Mouse (Mus musculus) stomach, embryonic 16.5 days (tissue): ENCODE measurements around the gene Apol9a. TPM values are rescaled to one million over a fixed set of nuclear protein-coding genes. Genes with fewer than 3 reads are reported as not detected.

ENCODE experiments used
- ATAC-seq: fragments of 200-750 bp; cut with Nextera tagmentation; 2 replicates; pipeline ENCODE4 v1.8.0; 2017; ENCODE audit warnings: moderate number of reproducible peaks, moderate TSS enrichment; ENCODE audit not compliant: insufficient read depth, low FRiP score
- H3K27ac ChIP-seq: fragments of 300-500 bp; sonication (generic); 2 replicates; pipeline ENCODE4 v1.5.1; 2014; ENCODE audit warnings: low read length
- H3K27me3 ChIP-seq: fragments of 300-500 bp; sonication (generic); 2 replicates; pipeline ENCODE4 v1.6.1; 2014; ENCODE audit warnings: low read length, control low read depth, mixed read lengths; ENCODE audit not compliant: control insufficient read depth, insufficient read depth
- H3K36me3 ChIP-seq: fragments of 300-500 bp; sonication (generic); 2 replicates; pipeline ENCODE4 v1.6.1; 2014; ENCODE audit warnings: low read length; ENCODE audit not compliant: control insufficient read depth, insufficient read depth
- H3K4me1 ChIP-seq: fragments of 300-500 bp; sonication (generic); 2 replicates; pipeline ENCODE4 v1.6.1; 2014; ENCODE audit warnings: low read length, control low read depth, mixed read lengths; ENCODE audit not compliant: control insufficient read depth, insufficient read depth
- H3K4me2 ChIP-seq: fragments of 300-500 bp; sonication (generic); 2 replicates; pipeline ENCODE4 v1.6.1; 2014; ENCODE audit warnings: low read depth, low read length, mixed read lengths
- H3K4me3 ChIP-seq: fragments of 300-500 bp; sonication (generic); replicated peaks from 2 replicates; pipeline ENCODE4 v1.5.1; 2014; ENCODE audit warnings: mild to moderate bottlenecking, low read length
- H3K9ac ChIP-seq: fragments of 300-500 bp; sonication (generic); 2 replicates; pipeline ENCODE4 v1.6.1; 2014; ENCODE audit warnings: low read length
- H3K9me3 ChIP-seq: fragments of 300-500 bp; sonication (generic); replicated peaks from 2 replicates; pipeline ENCODE4 v1.6.1; 2016; ENCODE audit warnings: low read length, control low read depth; ENCODE audit not compliant: control insufficient read depth
- WGBS: fragments of 180-500 bp; shearing (Covaris S2); extraction: QIAGEN DNeasy Blood & Tissue Kit; methylation state at CpG from one replicate; pipeline ENCODE4 v1.1.7; 2014; 5-methylcytosine and 5-hydroxymethylcytosine counted together
- polyA plus RNA-seq: library from polyadenylated mRNA; unstranded; fragments of >200 nt; fragmentation: Nextera tagmentation; extraction: Ambion mirVana; gene quantifications from 2 replicates; pipeline ENCODE4 v1.2.1, GENCODE M21; 2015

Gene Apol9a
- polyA plus RNA-seq, 1 experiment from 2014 or later, result not detected

GRCm38 (mm10) chr15:77358320-77359040 lies 52.5 kb downstream of the Apol9a start:
- peak overlapping the region; percentile 54 for H3K27ac ChIP-seq
- WGBS, result 6% methylated on average over 26 of the region's 29 CpGs
- peak; percentile 86 for ATAC-seq

GRCm38 (mm10) chr15:77356248-77356810 lies 54.6 kb downstream of the Apol9a start:
- H3K36me3 ChIP-seq, result no peaks in the 10 kb centered on the region
- peak overlapping the region; percentile 27 for H3K4me2 ChIP-seq
- no peak for ATAC-seq
- no peaks in the 10 kb centered on the region for H3K9me3 ChIP-seq
- 12% methylated on average over 11 of the region's 11 CpGs for WGBS
- H3K9ac ChIP-seq, result peak overlapping the region; percentile 51
- H3K27ac ChIP-seq, result 0 out of 2 replicates have a peak overlapping the region, but pooled peaks have one; percentile 20
- no peak overlapping the region for H3K4me3 ChIP-seq
- no peaks in the 10 kb centered on the region for H3K27me3 ChIP-seq
- H3K4me1 ChIP-seq, result peaks cover 11% of the 10 kb centered on the region

More at GRCm38 (mm10) chr15:77358320-77359040, 52.5 kb downstream of the Apol9a start:
- no peaks in the 10 kb centered on the region for H3K36me3 ChIP-seq
- H3K4me1 ChIP-seq, result peaks cover 16% of the 10 kb centered on the region
- H3K4me3 ChIP-seq, result peak overlapping the region; percentile 40
- no peaks in the 10 kb centered on the region for H3K9me3 ChIP-seq
- H3K27me3 ChIP-seq, result no peaks in the 10 kb centered on the region
- peak overlapping the region; percentile 64 for H3K4me2 ChIP-seq
- peak overlapping the region; percentile 64 for H3K9ac ChIP-seq

- Histone ChIP-seq H3K27me3 (no peaks in the 10 kb centered on the region), H3K9me3 (no peaks in the 10 kb centered on the region), H3K4me1 (peaks cover 11% of the 10 kb centered on the region), H3K9ac (no peak overlapping the region), H3K27ac (no peak overlapping the region), H3K4me3 (no peak overlapping the region), H3K36me3 (no peaks in the 10 kb centered on the region), H3K4me2 (no peak overlapping the region)
- ATAC-seq, result no peak
- 77% methylated on average over 6 of the region's 6 CpGs for WGBS
Observed at GRCm38 (mm10) chr15:77354848-77355551, 55.9 kb downstream of the Apol9a start.

- no peak for ATAC-seq
- 54% methylated on average over 4 of the region's 4 CpGs for WGBS
- H3K4me2 ChIP-seq, result no peak overlapping the region
- no peak overlapping the region for H3K9ac ChIP-seq
- no peaks in the 10 kb centered on the region for H3K36me3 ChIP-seq
- H3K27ac ChIP-seq, result no peak overlapping the region
- H3K4me3 ChIP-seq, result no peak overlapping the region
- peaks cover 11% of the 10 kb centered on the region for H3K4me1 ChIP-seq
- H3K9me3 ChIP-seq, result no peaks in the 10 kb centered on the region
- H3K27me3 ChIP-seq, result no peaks in the 10 kb centered on the region
Observed at GRCm38 (mm10) chr15:77354496-77354847, 56.5 kb downstream of the Apol9a start.

Other genes with a start within 250 kb of the Apol9a start
- 55.7 and 63.6 TPM in 2 replicates for gene Rbfox2, start 104.1 kb downstream of the Apol9a start, polyA plus RNA-seq
- gene Apol7a, start 12.0 kb downstream of the Apol9a start, polyA plus RNA-seq, result 9.0 and 17.9 TPM in 2 replicates
- 0.19 TPM in 1 of 2 replicates, not detected in the other for gene Apol7b, start 36.4 kb upstream of the Apol9a start, polyA plus RNA-seq
- gene Apol10a, start 65.9 kb upstream of the Apol9a start, polyA plus RNA-seq, result not detected in 2 replicates
- gene Apol11a, start 97.1 kb upstream of the Apol9a start, polyA plus RNA-seq, result not detected in 2 replicates
- 0.46 and 0.75 TPM in 2 replicates for gene Apol7c, start 122.2 kb upstream of the Apol9a start, polyA plus RNA-seq
- gene 1700025B11Rik, start 150.8 kb upstream of the Apol9a start, polyA plus RNA-seq, result not detected in 2 replicates
- gene Apol10b, start 185.0 kb upstream of the Apol9a start, polyA plus RNA-seq, result 0.18 and 0.47 TPM in 2 replicates
- gene Gm36245, start 188.1 kb upstream of the Apol9a start, polyA plus RNA-seq, result not detected in 2 replicates
- 0.19 and 0.41 TPM in 2 replicates for gene Apol11b, start 232.2 kb upstream of the Apol9a start, polyA plus RNA-seq